Mouse (Mus musculus) spleen, adult 2 months (tissue): ENCODE data around the gene Dolk.

Source experiments
- CTCF ChIP-seq: fragments of 200-500 bp; IDR thresholded peaks from 2 replicates; pipeline ENCODE4 v1.5.1; 2011; ENCODE audit warnings: mild to moderate bottlenecking, inconsistent platforms; ENCODE audit not compliant: insufficient read depth, insufficient read length, insufficient replicate concordance; ENCODE audit errors: extremely low read depth
- POLR2A ChIP-seq: fragments of 200-500 bp; IDR thresholded peaks from 2 replicates; pipeline ENCODE4 v1.6.1; 2011; ENCODE audit warnings: low read depth, low read length, inconsistent platforms

DNA sequence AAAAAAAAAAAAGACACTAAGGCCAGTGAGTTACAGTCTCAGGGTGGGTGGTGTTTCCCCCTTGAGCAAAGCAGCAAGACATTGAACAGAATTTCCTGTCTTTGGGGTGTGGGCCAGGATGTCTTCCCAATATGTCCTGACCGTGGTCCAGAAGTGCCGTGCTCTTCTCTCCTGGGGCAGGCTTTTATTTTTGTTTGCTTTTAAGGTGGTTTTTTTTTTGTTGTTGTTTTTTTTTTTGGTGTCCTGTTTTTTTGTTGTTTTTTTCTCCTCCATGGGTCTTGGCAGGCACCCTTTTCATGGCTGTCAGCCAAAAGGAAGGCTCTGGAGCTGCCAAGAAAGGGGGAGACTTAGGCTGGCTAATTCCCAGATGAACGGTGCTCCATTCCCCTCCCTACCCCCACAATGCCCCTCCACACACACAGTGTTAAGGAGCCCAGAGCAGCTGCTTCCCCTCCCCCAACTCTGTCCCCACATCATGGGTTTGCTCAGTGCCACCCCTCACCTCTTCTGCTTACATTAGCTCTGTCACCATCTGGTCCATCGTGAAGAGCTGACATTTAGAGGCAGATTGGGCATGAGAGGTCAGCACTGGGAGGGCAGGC, 23.2 kb downstream of the Dolk start:
- TF ChIP-seq CTCF, result no peak
- TF ChIP-seq POLR2A, result no peak
